Mouse (Mus musculus): ENCODE measurements around the gene Eva1a. TPM values are rescaled to one million over a fixed set of nuclear protein-coding genes. Genes with fewer than 3 reads are reported as not detected.
A peak's percentile ranks its signal among the peaks of the same experiment; 100 is the strongest.

Gene Eva1a
- polyA plus RNA-seq, 1 experiment from 2014 or later = 0.79 TPM

DNA sequence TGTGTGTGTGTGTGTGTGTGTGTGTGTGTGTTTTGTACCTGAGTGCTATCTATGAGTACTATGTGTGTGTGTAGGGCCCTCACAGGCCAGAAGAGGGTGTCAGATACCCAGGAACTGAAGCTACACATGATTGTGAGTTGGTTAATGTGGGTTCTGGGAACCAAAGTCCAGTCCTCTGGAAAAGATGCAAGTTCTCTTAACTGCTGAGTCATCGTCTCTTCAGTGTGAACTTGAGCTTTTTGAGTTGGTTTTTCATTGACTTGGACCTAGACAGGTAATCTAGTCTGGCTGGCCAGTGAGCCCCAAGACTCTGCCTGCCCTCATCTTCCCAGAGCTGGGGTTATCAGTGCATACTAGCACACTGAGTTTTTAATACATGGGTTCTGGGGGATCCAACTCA lies 70.3 kb downstream of the Eva1a start:
- Histone ChIP-seq H3K27me3 (replicated peaks) (no peaks in the 10 kb centered on the region), H3K9me3 (replicated peaks) (no peaks in the 10 kb centered on the region), H3K4me1 (no peaks in the 10 kb centered on the region), H3K36me3 (no peaks in the 10 kb centered on the region), H3K4me2 (no peak overlapping the region), H3K9ac (replicated peaks) (no peak overlapping the region), H3K4me3 (replicated peaks) (no peak overlapping the region), H3K27ac (replicated peaks) (no peak overlapping the region)
- WGBS = 93% methylated on average over 1 of the region's 1 CpGs
- ATAC-seq (ENCODE audit: low FRiP score) = no peak

GRCm38 (mm10) chr6:82111540-82111939 lies 70.7 kb downstream of the Eva1a start:
- H3K36me3 ChIP-seq = no peaks in the 10 kb centered on the region
- ATAC-seq (ENCODE audit: low FRiP score) = no peak
- H3K4me2 ChIP-seq = no peak overlapping the region
- no peak overlapping the region for H3K4me3 ChIP-seq (replicated peaks)
- H3K27ac ChIP-seq (replicated peaks) = no peak overlapping the region
- no peaks in the 10 kb centered on the region for H3K27me3 ChIP-seq (replicated peaks)
- H3K4me1 ChIP-seq = no peaks in the 10 kb centered on the region
- WGBS = 83% methylated on average over 3 of the region's 3 CpGs
- H3K9ac ChIP-seq (replicated peaks) = no peak overlapping the region
- H3K9me3 ChIP-seq (replicated peaks) = no peaks in the 10 kb centered on the region

DNA sequence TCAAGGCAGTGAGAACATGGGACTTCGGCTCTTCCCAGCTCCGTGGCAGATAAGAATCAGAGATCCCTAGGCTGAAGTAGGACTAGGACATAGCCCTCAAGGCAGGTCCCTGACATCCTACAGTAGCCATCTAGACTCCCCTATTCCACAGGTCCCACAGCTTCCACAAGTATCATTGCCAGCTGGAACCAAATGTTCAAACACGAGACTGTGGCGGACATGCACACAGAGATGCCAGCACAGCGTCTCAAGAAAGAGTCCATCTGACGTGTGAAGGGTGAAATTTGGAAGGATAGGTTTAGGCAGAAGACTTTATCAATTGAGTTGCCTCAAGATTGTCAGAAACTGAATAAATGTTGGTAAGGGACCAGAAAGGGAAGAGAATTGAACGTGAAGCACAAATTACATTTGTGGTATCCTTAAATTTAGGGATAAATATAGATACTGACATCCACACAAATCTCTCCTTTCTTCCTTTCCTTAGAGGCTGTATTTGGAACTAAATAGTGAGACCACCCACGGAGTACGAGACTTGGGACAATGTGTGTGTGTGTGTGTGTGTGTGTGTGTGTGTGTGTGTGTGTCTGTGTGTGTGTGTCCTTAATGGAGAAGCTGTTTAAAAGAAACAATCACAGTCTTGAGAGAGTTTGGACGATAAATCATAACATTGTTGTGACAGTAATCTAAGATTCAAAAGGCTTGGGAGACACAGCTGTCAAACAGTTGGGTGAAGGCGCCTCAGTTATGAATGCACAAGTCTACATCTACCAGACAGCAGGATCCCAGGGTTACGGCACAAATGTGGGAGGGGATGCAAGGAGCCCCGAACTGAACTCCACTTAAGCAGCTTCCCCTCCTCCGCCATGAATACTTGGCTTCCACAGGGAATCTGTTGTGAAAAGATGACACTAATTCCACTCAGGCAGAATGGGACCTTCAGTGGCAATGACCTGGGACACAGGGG lies 71.6 kb downstream of the Eva1a start:
- 84% methylated on average over 14 of the region's 14 CpGs for WGBS
- Histone ChIP-seq H3K4me3 (replicated peaks) (no peak overlapping the region), H3K36me3 (no peaks in the 10 kb centered on the region), H3K4me1 (no peaks in the 10 kb centered on the region), H3K4me2 (no peak overlapping the region), H3K9ac (replicated peaks) (no peak overlapping the region), H3K9me3 (replicated peaks) (no peaks in the 10 kb centered on the region), H3K27me3 (replicated peaks) (no peaks in the 10 kb centered on the region), H3K27ac (replicated peaks) (no peak overlapping the region)
- no peak for ATAC-seq (ENCODE audit: low FRiP score)

GRCm38 (mm10) chr6:82115335-82115965 lies 74.6 kb downstream of the Eva1a start:
- Histone ChIP-seq H3K4me3 (replicated peaks) (no peak overlapping the region), H3K27ac (replicated peaks) (no peak overlapping the region), H3K4me1 (no peaks in the 10 kb centered on the region), H3K36me3 (no peaks in the 10 kb centered on the region), H3K9ac (replicated peaks) (no peak overlapping the region), H3K9me3 (replicated peaks) (no peaks in the 10 kb centered on the region), H3K27me3 (replicated peaks) (no peaks in the 10 kb centered on the region), H3K4me2 (no peak overlapping the region)
- WGBS = 73% methylated on average over 3 of the region's 3 CpGs
- ATAC-seq (ENCODE audit: low FRiP score) = no peak

DNA sequence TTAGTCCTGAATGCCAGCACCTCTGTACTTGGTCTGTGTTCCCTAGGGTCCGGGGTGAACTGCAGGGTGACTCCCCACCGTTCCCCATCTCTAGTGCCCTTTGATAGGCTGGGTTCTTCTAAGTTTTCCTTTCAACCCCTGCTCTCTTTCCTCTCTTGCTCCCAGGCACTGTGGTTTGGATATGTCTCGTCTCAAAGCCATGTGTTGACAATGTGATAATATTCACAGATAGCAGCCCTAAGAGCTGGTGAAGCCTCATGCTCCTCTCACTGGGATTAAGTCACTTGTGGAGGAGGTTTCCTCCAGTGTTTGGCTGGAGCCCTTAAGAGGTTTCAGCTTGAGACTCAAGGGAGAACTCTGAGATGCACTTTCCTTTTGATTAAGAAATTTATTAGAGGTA lies 75.3 kb downstream of the Eva1a start:
- H3K4me1 ChIP-seq = no peaks in the 10 kb centered on the region
- H3K36me3 ChIP-seq = no peaks in the 10 kb centered on the region
- no peak overlapping the region for H3K27ac ChIP-seq (replicated peaks)
- no peak for ATAC-seq (ENCODE audit: low FRiP score)
- no peak overlapping the region for H3K9ac ChIP-seq (replicated peaks)
- H3K27me3 ChIP-seq (replicated peaks) = 0 out of 2 replicates have a peak, but pooled peaks cover 3% of the 10 kb centered on the region
- H3K9me3 ChIP-seq (replicated peaks) = no peaks in the 10 kb centered on the region
- WGBS = 91% methylated on average over 3 of the region's 3 CpGs
- no peak overlapping the region for H3K4me3 ChIP-seq (replicated peaks)
- no peak overlapping the region for H3K4me2 ChIP-seq

- no peak overlapping the region for H3K9ac ChIP-seq (replicated peaks)
- 86% methylated on average over 5 of the region's 5 CpGs for WGBS
- no peaks in the 10 kb centered on the region for H3K4me1 ChIP-seq
- H3K27ac ChIP-seq (replicated peaks) = no peak overlapping the region
- no peaks in the 10 kb centered on the region for H3K9me3 ChIP-seq (replicated peaks)
- 0 out of 2 replicates have a peak, but pooled peaks cover 3% of the 10 kb centered on the region for H3K27me3 ChIP-seq (replicated peaks)
- no peak overlapping the region for H3K4me3 ChIP-seq (replicated peaks)
- no peak overlapping the region for H3K4me2 ChIP-seq
- ATAC-seq (ENCODE audit: low FRiP score) = no peak
- no peaks in the 10 kb centered on the region for H3K36me3 ChIP-seq
Observed at GRCm38 (mm10) chr6:82117871-82118270, 77.0 kb downstream of the Eva1a start.

GRCm38 (mm10) chr6:82119322-82120162 lies 78.7 kb downstream of the Eva1a start:
- 23% methylated on average over 16 of the region's 16 CpGs for WGBS
- H3K9ac ChIP-seq (replicated peaks) = no peak overlapping the region
- H3K27me3 ChIP-seq (replicated peaks) = 0 out of 2 replicates have a peak, but pooled peaks cover 3% of the 10 kb centered on the region
- H3K27ac ChIP-seq (replicated peaks) = no peak overlapping the region
- H3K9me3 ChIP-seq (replicated peaks) = no peaks in the 10 kb centered on the region
- peak; percentile 53; the same call in 1 of the 2 replicates for ATAC-seq (ENCODE audit: low FRiP score)
- no peak overlapping the region for H3K4me3 ChIP-seq (replicated peaks)
- H3K4me1 ChIP-seq = no peaks in the 10 kb centered on the region
- peak overlapping the region; percentile 34 for H3K4me2 ChIP-seq
- no peaks in the 10 kb centered on the region for H3K36me3 ChIP-seq

DNA sequence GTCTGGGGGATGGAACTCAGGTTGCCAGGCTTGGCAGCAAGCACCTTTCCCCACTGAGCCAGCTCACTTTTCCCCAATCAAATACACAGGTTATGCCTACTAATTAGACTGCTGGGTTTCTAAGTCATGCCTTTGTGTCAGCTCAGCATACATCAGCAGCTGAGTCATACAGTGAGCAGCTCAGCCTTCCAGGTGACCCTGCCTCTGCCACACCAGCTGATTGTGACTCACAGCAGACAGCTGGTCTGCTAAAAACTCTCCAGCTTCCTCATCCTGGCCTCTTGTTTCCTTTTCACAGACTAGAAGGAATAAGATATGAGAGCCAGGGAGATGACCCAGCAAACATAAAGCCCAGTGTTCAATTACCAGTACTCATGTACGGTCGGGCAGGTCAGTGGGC lies 84.3 kb downstream of the Eva1a start:
- no peaks in the 10 kb centered on the region for H3K36me3 ChIP-seq
- H3K9ac ChIP-seq (replicated peaks) = no peak overlapping the region
- H3K27ac ChIP-seq (replicated peaks) = no peak overlapping the region
- WGBS = 94% methylated on average over 2 of the region's 2 CpGs
- ATAC-seq (ENCODE audit: low FRiP score) = no peak
- H3K4me2 ChIP-seq = no peak overlapping the region
- no peak overlapping the region for H3K4me3 ChIP-seq (replicated peaks)
- no peaks in the 10 kb centered on the region for H3K4me1 ChIP-seq
- 0 out of 2 replicates have a peak, but pooled peaks cover 3% of the 10 kb centered on the region for H3K27me3 ChIP-seq (replicated peaks)
- H3K9me3 ChIP-seq (replicated peaks) = no peaks in the 10 kb centered on the region

GRCm38 (mm10) chr6:82127827-82128226 lies 87.0 kb downstream of the Eva1a start:
- Histone ChIP-seq H3K4me3 (replicated peaks) (no peak overlapping the region), H3K4me1 (peaks cover 5% of the 10 kb centered on the region; the same call in 1 of the 2 replicates), H3K27ac (replicated peaks) (no peak overlapping the region), H3K27me3 (replicated peaks) (no peaks in the 10 kb centered on the region), H3K9me3 (replicated peaks) (no peaks in the 10 kb centered on the region), H3K36me3 (no peaks in the 10 kb centered on the region), H3K4me2 (no peak overlapping the region), H3K9ac (replicated peaks) (no peak overlapping the region)
- 83% methylated on average over 9 of the region's 9 CpGs for WGBS
- ATAC-seq (ENCODE audit: low FRiP score) = no peak

DNA sequence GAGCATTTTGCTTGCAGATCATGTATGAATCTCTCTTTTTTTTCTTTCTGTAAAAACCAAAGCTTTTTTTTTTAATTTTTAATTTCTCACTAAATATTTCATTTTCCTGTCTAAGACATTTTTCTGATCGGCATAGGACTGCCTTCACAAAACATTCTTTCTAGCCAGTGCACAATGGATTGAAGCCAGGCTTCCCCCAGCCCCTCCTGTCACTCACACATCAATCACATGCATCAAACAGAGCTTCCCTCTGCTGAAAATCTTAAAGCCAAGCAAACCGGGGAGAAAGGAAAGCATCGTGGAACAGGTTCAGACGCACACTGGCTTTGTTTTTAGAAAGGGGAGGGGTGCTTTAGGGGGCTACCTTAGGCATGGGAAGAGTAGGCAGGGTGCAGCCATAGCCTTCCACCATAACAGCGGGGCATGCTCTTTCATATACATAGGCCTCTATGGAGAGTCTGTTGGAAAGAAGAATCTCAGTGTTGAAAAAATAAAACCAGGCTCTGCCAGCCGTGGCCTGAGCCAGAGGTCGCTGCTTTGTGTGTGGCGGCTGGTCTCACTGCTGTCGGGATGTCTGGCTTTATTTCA lies 88.9 kb downstream of the Eva1a start:
- Histone ChIP-seq H3K4me3 (replicated peaks) (no peak overlapping the region), H3K27ac (replicated peaks) (no peak overlapping the region), H3K36me3 (no peaks in the 10 kb centered on the region), H3K4me1 (peaks cover 5% of the 10 kb centered on the region; the same call in 1 of the 2 replicates), H3K9me3 (replicated peaks) (no peaks in the 10 kb centered on the region), H3K9ac (replicated peaks) (no peak overlapping the region), H3K4me2 (no peak overlapping the region), H3K27me3 (replicated peaks) (no peaks in the 10 kb centered on the region)
- 63% methylated on average over 9 of the region's 9 CpGs for WGBS
- no peak for ATAC-seq (ENCODE audit: low FRiP score)

Measured in neural tube, embryonic 15.5 days (tissue).